Mouse (Mus musculus) gastrocnemius, postnatal 10 days (tissue): ENCODE data around the gene Atrx. TPM values are rescaled to one million over a fixed set of nuclear protein-coding genes. Genes with fewer than 3 reads are reported as not detected.

ENCODE experiments used
- DNase-seq: peaks from one replicate; pipeline ENCODE4 v3.0.0; 2021; ENCODE audit warnings: mixed read lengths
- total RNA-seq, 2 experiments: library from RNA; stranded (reverse); gene quantifications; 2 replicates each; pipeline ENCODE4 v1.2.3; 2021

Atrx gene
- total RNA-seq, 2 experiments from 2014 or later, result 52.1 to 72.6 TPM

GRCm38 (mm10) chrX:105767932-105768331 lies 161.3 kb downstream of the Atrx start:
- peak; percentile 8 for DNase-seq

- peak; percentile 31 for DNase-seq
These were observed 161.9 kb downstream of the Atrx start for GRCm38 (mm10) chrX:105767177-105767764.

- no peak for DNase-seq
These were observed 163.2 kb downstream of the Atrx start for GRCm38 (mm10) chrX:105766013-105766412.

DNA sequence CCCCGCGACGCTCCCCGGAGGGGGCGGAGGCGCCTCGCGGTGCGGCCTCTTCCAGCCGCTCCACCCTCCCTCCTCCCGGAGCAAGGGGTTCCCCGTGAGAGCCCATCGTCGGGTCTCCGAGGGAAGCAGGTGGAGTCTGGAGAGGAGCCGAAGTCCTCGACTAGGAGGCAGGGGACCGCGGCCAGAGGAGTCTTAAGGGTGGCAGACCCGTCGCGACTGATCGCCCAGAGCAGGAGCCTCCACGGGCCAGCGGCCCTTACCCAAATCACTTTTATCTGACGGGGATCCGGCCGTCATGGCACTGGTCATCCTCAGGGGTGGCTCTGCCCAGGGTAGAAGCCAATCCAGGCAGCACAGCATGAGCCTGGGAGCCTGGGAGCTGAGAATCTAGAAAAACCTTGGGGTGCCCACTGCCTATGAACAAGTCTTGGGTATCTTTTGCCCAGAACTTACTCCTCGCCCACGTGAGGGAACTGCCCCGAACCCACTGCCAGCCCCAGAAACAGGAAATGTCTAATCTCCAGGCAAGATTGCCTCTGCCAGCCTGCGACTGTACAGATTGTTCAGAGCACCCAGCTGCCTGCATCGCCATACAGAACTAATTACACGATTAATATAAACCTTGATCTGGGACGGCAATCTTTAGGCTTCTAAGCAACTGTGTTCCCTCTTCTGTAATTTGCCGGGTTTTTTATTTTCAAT lies 164.0 kb downstream of the Atrx start:
- DNase-seq, result peak; percentile 4

DNA sequence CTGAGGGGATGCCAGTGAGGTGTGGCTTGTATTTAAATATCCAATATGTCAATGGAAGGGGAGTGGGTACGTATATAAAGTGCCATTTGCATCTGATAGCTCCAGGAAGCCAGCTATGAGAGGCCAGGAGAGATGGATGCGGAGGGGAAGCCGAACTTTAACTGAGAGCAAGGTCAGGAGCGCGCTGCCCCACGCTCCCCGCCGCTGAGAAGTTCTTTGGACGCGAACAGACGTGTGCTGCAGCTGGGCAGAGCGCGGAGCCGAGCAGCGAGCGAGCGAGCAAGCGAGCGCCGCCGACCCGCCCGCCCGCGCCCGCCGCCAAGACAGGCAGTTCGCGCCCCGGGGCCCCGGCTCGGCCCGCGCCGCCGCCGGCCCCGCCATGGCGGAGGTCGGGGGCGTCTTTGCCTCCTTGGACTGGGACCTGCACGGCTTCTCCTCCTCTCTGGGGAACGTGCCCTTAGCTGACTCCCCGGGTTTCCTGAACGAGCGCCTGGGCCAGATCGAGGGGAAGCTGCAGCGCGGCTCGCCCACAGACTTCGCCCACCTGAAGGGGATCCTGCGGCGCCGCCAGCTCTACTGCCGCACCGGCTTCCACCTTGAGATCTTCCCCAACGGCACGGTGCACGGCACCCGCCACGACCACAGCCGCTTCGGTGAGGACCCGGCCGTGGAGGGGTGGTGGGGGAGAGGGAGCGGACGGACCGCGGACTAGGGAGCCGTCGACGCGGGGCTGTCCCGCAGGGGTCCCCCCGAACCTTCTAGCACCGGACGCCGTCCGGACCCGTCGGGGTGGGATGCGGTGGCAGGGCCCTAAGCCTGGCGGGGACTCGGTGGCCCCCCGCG lies 164.8 kb downstream of the Atrx start, which contains the start of gene Fgf16:
Gene Fgf16, plus strand, starts transcription at position 118 of the 843 bp plus-strand sequence.
- peak; percentile 21 for DNase-seq

DNA sequence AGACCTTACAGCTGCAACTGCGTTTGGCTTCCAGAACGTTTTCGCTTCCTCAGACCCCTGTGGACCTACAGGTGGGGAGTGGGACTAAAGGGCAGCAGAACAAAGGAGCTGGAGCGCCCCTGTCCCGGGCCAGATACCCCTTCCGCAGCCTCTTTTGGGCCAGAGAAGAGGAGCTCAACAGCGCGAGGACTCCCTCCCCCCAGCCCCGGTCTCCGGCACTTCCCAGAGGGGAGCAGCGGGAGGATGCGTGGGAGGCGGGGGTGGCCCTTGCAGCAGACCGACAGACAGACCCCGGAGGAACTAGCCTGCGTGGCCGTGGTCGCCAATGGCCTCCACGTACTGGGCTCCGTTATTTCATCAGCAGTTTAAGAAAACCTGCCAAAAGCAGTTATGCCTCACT lies 165.6 kb downstream of the Atrx start:
- peak; percentile 28 for DNase-seq

- peak; percentile 26 for DNase-seq
These were observed 166.2 kb downstream of the Atrx start for GRCm38 (mm10) chrX:105762847-105763527.

Other genes starting within 250 kb of the Atrx start
- 1 to 10 TPM; 1.4 to 1.9 TPM for gene Fgf16, start 165.1 kb downstream of the Atrx start, total RNA-seq
- gene Magt1, start 82.5 kb upstream of the Atrx start, total RNA-seq, result 10 to 100 TPM; 28.6 to 31.1 TPM
- gene Cox7b, start 86.3 kb upstream of the Atrx start, total RNA-seq, result 100 to 1,000 TPM; 764 to 877 TPM
- 10 to 100 TPM; 16.2 to 18.2 TPM for gene Atp7a, start 97.9 kb upstream of the Atrx start, total RNA-seq
- gene Tlr13, start 213.8 kb upstream of the Atrx start, total RNA-seq, result under 1 TPM; 0.70 to 0.82 TPM